Mouse (Mus musculus) thymus, postnatal 36 days (tissue): Measurements from ENCODE around the gene Rtl10.
"Not testable (repeated sequence)": the region's sequence is repeated elsewhere in the genome, so short reads cannot be mapped to it uniquely, and the experiment has no call there.

Experiments used
- DNase-seq, 2 experiments: peaks; one replicate each; pipeline ENCODE4 v3.0.0; 2022; ENCODE audit warnings: mixed read lengths in 2 of 2

Rtl10 gene

GRCm38 (mm10) chr16:18484386-18484785 lies 14.3 kb upstream of the Rtl10 start:
- DNase-seq = peak in 1 of 2 experiments; percentile 0

DNA sequence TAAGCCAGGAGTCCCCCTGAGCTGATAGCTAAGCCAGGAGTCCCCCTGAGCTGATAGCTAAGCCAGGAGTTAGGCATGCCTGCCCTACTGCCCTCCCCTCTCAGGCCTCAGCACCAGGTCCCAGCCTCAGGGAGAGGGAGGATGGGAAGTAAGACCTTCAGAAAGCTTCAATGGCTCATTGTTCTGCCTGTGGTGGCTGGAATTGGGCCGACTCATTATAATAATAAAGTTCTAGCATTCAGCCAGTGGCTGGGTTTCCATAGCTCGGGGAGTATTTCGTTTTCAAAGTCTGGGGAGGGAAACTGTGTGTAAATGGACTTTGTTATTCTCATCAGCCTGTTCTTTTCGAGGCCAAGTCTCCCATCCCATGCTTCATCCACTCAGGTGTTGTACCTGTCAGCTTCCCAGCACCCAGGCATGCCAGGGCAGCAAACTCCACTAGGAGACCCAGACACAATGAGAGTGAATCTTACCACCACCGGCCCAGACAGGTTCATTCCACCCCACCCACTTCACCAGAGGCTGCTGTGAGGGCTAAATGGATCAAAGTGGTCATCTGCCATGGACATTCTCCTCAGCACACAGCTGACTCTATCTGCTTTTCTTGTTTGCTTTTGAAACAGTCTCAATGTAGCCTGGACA lies 13.8 kb upstream of the Rtl10 start:
- peak in 1 of 2 experiments; percentile 1 for DNase-seq

- peak in 1 of 2 experiments; percentile 5 for DNase-seq
Observed at GRCm38 (mm10) chr16:18486126-18486525, 12.6 kb upstream of the Rtl10 start.

DNA sequence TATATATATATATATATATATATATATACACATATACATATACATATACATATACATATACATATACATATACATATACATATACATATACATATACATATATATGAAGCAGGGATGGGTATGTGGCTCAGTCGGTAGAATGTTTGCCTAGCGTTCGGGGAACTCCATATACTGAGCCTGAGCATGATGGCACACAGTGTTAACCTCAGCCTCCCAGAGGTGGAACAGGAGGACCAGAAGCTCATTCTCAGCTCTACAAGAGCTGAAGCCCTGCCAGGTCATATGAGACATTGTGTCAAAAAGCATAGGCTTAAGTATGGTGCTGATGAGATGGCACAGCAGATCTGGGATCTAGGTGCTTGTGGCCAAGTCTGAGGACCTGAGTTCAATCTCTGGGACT lies 8.4 kb upstream of the Rtl10 start:
- no peak for DNase-seq

- no peak for DNase-seq
Observed at GRCm38 (mm10) chr16:18490894-18491293, 7.8 kb upstream of the Rtl10 start.

DNA sequence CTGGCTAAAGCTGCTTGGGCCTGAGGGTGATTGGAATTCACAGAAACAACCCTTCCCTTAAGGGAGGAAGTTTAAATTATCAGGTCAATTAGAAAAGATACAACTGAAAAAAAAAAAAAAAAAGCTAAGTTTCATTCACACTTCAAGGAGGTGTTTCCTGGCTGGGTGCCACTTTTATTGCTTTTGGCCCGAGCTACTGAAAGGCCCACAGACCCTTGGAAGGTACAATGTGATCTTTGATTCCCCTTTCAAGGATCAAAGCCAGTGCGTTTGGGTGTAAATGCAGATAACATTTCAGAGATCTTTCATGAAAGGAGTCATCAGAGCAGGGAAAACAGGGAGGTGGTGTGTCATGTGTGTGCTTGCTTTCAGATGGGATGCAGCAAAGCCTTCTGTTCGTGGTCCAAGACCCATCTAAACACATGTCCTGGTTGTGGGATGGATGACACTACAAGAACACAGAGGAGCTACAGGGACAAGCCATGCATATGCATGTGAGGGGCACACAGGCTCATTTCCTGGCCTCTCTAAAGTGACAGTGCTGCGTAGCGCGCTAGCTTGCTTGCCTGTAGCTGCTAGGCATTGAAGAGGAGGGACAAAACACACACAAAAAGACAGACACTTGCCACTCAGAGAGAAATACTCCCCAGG lies 711 bp upstream of the Rtl10 start:
- peak in 1 of 2 experiments; percentile 78 for DNase-seq

GRCm38 (mm10) chr16:18498996-18499395 lies 295 bp downstream of the Rtl10 start:
- DNase-seq = no peak

DNA sequence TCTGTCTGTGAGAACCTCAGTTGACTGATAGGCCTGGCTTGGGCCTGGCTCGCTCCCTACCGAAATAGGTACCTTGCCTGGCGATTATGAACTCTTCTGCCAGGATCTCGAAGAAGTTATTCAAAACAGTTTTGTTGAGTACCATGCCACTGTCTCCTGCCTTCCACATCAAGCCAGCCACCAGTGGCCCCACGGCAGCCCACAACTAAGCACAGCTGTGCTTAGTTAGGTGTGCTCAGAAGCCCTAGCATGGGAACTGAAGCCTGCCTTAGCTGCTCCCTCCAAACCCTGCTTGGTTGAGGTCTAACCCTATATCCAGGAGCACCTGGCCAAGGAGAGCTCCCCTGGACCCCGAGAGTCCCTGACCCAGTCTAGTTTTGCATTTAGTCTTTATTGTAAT lies 2.8 kb downstream of the Rtl10 start:
- DNase-seq = peak; percentile 40 to 67

DNA sequence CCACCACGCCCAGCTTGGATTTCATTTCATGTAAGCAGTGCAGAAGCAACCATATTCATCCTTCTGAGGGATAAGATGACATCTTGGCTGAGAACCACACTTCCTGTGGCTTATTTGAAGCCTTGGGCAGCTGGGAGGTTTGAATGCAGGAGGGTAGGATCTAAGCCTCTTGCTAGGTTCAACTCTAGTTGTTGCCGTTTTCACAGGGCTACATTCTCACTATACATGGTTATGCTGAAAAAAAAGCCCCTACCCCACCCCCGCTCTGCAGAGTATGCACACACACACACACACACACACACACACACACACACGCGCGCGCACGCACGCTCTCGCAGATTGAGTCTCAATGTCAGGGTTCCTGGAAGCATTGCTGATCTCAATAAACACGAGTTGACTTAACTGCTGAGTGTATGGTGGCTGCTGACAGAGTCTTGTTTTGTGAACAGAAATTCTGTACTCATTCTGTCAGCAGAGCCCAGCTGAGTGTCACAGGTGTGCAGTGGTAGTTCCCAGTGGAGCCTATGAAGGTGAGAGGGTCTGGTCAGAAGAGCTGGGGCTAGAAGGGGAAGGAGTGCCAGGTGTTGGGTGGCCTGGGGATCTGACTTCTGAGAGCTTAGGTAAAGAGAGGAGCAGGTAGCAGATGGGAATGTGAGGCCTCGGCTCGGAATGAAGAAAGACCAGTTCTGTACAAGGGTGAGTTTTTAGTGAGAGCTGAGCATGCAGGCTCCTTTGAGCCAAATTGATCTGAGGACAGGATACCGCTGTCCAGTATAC lies 5.1 kb downstream of the Rtl10 start:
- DNase-seq = peak; percentile 50 to 66

DNA sequence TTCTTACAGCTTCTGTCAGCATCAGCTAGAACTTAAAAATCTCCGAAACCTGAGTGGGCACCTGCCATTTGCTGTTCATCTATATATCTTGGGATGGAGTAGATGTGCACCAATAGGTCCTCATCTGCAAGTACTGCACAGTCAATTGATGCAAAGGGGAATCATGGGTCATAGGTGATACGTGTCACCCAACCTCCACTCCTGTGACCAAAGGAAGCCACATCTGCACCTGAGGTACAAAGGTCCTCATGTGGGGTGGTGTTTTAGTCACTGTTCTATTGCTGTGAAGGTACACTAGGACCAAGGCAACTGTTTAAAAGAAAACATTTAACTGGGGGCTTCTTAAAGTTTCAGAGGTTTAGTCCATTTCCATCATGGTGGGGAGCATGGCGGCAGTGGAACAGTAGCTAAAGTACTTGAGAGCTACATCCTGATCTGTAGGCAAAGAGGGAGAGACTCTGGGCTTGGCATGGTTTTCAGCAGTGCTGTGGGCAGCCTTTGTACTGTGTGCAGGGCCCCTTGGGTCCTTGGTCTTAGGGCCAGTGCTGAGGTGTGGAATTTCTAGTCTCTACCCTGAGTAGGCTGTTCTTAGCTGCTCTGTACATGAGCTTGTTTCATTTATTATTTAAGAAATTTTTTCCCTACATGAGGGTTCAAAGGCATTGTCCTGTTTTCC lies 8.0 kb downstream of the Rtl10 start:
- DNase-seq = no peak

GRCm38 (mm10) chr16:18507200-18507549 lies 8.5 kb downstream of the Rtl10 start:
- no peak for DNase-seq

DNA sequence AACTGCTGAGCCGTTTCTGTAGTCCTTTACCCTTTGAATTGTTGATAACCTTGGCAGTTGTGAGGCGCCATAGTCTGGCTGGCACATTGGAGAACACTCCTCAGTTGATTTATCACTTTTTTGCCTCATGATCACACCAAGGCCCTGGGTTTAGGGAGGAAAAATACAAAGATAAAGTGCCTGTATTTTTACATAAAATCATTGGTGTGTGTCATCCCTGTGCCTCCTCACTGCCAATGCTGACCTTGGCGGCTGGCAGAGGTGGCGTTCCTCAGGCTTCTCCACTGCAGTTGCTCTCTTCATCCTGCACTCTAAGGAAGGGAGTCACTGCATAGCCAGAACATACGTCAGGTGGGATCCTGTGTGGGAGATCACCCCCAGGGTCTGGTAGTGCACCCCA lies 13.0 kb downstream of the Rtl10 start:
- no peak for DNase-seq

DNA sequence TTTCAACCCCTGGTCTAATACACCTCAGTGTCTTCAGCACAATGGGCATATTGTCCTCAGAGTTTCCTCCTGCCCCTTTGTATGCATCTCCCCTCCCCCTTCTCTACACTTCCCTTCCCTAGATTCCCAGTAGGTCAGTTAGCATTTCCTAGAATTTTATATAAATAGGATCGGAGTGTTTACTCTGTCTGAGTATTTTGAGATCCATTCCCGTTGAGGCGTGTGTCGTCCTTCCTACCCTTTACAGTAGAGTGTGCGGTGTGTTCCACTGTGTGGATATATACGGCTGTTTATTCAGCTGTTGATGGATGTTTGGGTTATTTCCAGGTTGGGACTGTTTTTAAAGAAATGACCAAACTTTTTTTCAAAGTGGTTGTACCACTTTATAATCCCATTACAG lies 14.8 kb downstream of the Rtl10 start:
- DNase-seq = no peak

DNA sequence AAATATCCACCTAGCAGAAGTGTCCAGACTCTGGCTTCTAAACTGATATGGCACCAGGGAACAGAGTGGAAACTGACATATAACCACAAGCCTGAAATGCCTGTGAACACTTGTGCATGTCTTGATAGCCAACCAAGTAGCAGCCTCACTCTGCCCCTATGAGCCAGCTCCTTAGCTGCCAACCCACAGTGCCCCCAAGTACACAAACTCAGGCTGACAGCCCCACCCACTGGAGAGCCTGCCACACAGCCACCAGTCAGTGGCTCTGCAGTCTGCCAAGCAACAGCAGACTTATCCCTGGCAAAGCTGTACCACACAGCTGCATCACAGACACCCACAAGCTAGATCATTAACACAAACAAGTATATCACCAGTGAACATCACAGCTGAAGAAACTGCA lies 19.4 kb downstream of the Rtl10 start:
- DNase-seq = peak; percentile 74 to 79

GRCm38 (mm10) chr16:18523563-18524245 lies 25.0 kb downstream of the Rtl10 start:
- DNase-seq = no peak

- DNase-seq = no peak
Observed at GRCm38 (mm10) chr16:18528656-18529055, 30.0 kb downstream of the Rtl10 start.

- not testable (repeated sequence) for DNase-seq
Observed at GRCm38 (mm10) chr16:18533061-18533460, 34.4 kb downstream of the Rtl10 start.

DNA sequence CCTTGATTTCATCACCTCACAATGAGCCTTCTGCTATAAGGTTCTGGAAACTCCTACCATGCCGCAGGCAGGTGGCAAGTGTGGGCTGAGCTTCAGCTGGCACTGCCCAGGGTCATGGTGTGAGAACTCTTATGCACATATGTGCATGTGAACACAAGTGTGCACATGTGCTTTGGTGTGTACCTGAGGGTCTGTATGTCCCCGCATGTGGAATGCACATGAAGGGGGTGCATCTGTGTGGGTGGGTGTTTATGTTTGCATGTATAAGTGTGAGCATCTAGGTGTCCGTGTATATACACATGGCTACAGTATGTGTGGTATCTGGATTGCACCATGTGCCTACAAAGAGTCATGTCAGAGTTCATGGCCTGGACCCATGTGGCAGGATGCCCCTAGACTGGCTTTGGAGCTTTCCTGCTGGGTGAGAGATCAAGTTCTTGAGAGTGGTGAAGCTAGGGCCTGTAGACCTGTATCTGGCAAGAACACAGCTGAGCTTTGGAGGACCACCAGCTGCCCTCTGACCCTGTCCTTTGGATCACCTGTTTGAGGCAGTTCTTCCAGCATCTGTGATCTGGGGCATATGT lies 38.8 kb downstream of the Rtl10 start:
- DNase-seq = no peak

DNA sequence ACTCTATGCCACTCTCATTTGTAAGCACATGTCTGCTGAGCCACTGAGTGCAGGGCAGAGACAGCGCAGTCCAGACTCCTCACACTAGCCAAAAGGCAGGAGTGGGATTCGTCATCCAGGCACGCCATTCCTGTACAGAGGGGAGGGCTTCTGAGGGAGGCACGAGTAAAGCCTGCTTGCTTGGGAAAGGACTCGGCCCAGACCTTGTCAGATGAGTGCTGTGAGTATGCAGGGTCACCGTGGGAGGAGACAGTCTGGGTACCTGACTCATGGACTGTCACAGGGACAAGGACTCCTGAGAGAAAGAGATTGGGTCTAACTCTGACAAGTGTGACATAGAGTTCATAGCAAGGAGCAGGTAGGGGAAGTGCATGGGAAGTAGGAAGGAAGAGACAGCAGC lies 40.6 kb downstream of the Rtl10 start:
- no peak for DNase-seq

GRCm38 (mm10) chr16:18543151-18543829 lies 44.6 kb downstream of the Rtl10 start:
- no peak for DNase-seq

- no peak for DNase-seq
Observed at GRCm38 (mm10) chr16:18547891-18548290, 49.2 kb downstream of the Rtl10 start.
